Mouse (Mus musculus) limb, embryonic 14.5 days (tissue): ENCODE measurements around the gene Tns1. TPM values are rescaled to one million over a fixed set of nuclear protein-coding genes. Genes with fewer than 3 reads are reported as not detected.

Experiments used
- ATAC-seq: fragments of 200-750 bp; cut with Nextera tagmentation; 2 replicates; pipeline ENCODE4 v1.8.0; 2017; ENCODE audit warnings: low read depth, moderate number of reproducible peaks, moderate TSS enrichment; ENCODE audit not compliant: low FRiP score
- DNase-seq: peaks from one replicate; pipeline ENCODE4 v3.0.0-alpha.2; 2015; ENCODE audit warnings: low spot score
- H3K27ac ChIP-seq: fragments of 300-500 bp; sonication (generic); replicated peaks from 2 replicates; pipeline ENCODE4 v1.5.1; 2014; ENCODE audit warnings: low read depth, mild to moderate bottlenecking, low read length, moderate library complexity, mixed read lengths
- H3K27me3 ChIP-seq: fragments of 300-500 bp; sonication (generic); 2 replicates; pipeline ENCODE4 v1.6.1; 2014; ENCODE audit warnings: low read length, mixed read lengths; ENCODE audit not compliant: control insufficient read depth, insufficient read depth
- H3K36me3 ChIP-seq: fragments of 300-500 bp; sonication (generic); 2 replicates; pipeline ENCODE4 v1.6.1; 2014; ENCODE audit warnings: mild to moderate bottlenecking, low read length, moderate library complexity, mixed read lengths; ENCODE audit not compliant: control insufficient read depth, insufficient read depth
- H3K4me1 ChIP-seq: fragments of 300-500 bp; sonication (generic); 2 replicates; pipeline ENCODE4 v1.6.1; 2014; ENCODE audit warnings: antibody characterized with exemption, low read length, mixed read lengths; ENCODE audit not compliant: control insufficient read depth, insufficient read depth
- H3K4me2 ChIP-seq: fragments of 300-500 bp; sonication (generic); replicated peaks from 2 replicates; pipeline ENCODE4 v1.6.1; 2014; ENCODE audit warnings: low read depth, mild to moderate bottlenecking, low read length, moderate library complexity; ENCODE audit not compliant: severe bottlenecking
- H3K4me3 ChIP-seq: fragments of 300-500 bp; sonication (generic); replicated peaks from 2 replicates; pipeline ENCODE4 v1.5.1; 2014; ENCODE audit warnings: low read length
- H3K9ac ChIP-seq: fragments of 300-500 bp; sonication (generic); 2 replicates; pipeline ENCODE4 v1.6.1; 2014; ENCODE audit warnings: mild to moderate bottlenecking, low read depth, low read length, moderate library complexity; ENCODE audit not compliant: severe bottlenecking
- H3K9me3 ChIP-seq: fragments of 300-500 bp; sonication (generic); 2 replicates; pipeline ENCODE4 v1.6.1; 2016; ENCODE audit warnings: low read length; ENCODE audit not compliant: control insufficient read depth
- POLR2A ChIP-seq: fragments of 200-500 bp; IDR thresholded peaks from 2 replicates; pipeline ENCODE4 v1.8.0; 2012; ENCODE audit warnings: inconsistent platforms, mild to moderate bottlenecking, moderate library complexity, borderline replicate concordance; ENCODE audit not compliant: insufficient read depth, insufficient read length; ENCODE audit errors: extremely low read depth
- WGBS: fragments of 180-500 bp; shearing (Covaris S2); extraction: QIAGEN DNeasy Blood & Tissue Kit; methylation state at CpG from one replicate; pipeline ENCODE4 v1.1.7; 2014; 5-methylcytosine and 5-hydroxymethylcytosine counted together
- polyA plus RNA-seq, 2 experiments: library from polyadenylated mRNA; depleted of rRNA in 1 of 2; stranded (reverse) in 1 of 2; unstranded in 1 of 2; fragments of >200 nt; fragmentation: Nextera tagmentation in 1 of 2; extraction: Ambion mirVana in 1 of 2; gene quantifications; 2 replicates each; pipeline versions ENCODE4 v1.2.1 to v1.2.3; 2012 to 2014

Tns1 gene
- polyA plus RNA-seq, 2 experiments: 38.0 to 51.3 TPM

DNA sequence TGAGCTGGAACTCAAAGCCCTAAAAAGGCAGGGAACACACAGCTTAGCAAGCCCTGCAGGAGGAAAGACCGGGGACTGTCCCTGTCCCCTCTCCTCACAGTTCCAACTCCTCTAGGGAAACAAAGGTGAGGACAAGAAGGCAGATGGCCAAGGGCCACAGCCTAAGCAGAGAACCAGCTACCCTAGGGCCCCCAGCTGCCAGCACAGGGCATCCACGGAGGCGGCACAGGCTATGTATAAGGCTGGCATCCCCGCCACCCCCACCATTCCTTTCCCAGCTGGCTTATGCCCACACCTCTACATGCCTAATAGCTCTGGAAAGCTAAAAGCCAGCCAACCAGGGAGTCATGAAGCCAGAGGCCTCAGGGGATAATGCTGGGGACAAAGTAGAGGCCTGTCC is 90.8 kb downstream of the Tns1 start:
- H3K9ac ChIP-seq: no peak overlapping the region

DNA sequence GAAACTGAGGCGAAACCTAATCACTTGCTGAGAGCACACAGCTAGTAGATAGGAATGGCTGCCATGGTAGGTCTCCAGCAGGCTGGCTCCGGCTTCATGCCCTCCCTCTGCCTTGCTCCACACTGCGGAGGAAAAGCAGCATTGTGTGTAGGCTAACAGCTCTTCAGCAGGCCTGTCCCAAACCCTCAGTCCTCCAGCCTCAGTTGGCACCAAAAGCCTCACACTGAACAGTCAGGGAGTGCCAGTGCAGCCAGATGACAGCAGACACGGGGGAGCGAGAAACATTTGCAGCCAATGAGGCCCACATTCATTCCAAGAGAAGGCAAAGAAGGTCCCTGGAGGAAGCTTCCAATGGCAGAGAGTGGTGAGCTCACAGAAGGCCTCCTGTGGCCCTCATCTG is 91.3 kb downstream of the Tns1 start:
- Histone ChIP-seq H3K9ac (no peak overlapping the region), H3K4me3 (no peak overlapping the region), H3K27ac (no peak overlapping the region), H3K9me3 (no peaks in the 10 kb centered on the region), H3K4me2 (no peak overlapping the region), H3K36me3 (peaks cover 7% of the 10 kb centered on the region; the same call in 1 of the 2 replicates), H3K4me1 (peaks cover 73% of the 10 kb centered on the region), H3K27me3 (no peaks in the 10 kb centered on the region)
- ATAC-seq (no peak), DNase-seq (no peak)
- no peak for TF ChIP-seq POLR2A
- 85% methylated on average over 5 of the region's 5 CpGs for WGBS

More for the DNA sequence above, 90.8 kb downstream of the Tns1 start:
- H3K9me3 ChIP-seq: no peaks in the 10 kb centered on the region
- no peak overlapping the region for H3K27ac ChIP-seq
- TF ChIP-seq POLR2A: no peak
- no peak for DNase-seq
- H3K4me3 ChIP-seq: no peak overlapping the region
- peaks cover 7% of the 10 kb centered on the region; the same call in 1 of the 2 replicates for H3K36me3 ChIP-seq
- peaks cover 68% of the 10 kb centered on the region for H3K4me1 ChIP-seq
- no peaks in the 10 kb centered on the region for H3K27me3 ChIP-seq
- WGBS: 85% methylated on average over 4 of the region's 4 CpGs
- no peak for ATAC-seq
- no peak overlapping the region for H3K4me2 ChIP-seq

DNA sequence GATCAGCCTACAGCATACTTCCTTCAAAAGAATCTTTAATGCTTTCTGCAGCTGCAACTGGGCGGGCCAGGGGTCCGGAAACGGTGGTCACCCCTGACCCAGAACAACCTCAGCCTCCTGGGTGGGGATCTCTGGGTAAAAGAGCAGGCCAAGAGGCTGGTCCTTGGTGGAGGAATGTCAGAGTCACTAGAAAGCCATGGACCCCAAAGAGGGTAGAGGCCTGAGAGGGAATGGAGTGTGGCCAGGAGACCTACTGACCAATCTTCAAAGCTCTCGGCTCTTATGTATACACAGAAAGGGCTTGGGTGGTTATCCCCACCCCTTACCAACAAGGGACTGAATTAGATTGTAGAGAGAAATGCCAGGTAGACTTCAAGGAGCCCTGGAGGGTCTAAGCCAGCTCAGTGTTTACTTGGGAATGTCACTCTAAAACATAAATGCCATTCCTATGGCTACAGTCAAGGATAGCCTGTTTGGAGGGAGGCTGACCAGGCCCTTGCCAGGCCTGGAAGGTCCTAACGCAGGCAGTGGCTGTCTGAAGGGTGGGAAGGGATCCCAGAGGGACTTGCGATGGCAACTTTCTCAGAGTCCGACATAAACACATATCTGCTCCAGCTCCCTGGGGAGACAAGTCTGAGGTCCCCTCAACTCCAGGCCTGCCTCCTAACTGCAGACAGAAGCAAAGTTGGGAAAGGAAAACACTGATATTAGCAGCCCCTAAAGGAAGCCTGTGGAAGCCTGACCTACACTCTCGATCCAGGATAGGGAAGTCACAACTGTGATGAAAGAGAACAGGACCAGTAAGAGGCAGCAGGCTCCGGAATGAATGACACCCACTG is 92.3 kb downstream of the Tns1 start:
- DNase-seq (no peak), ATAC-seq (no peak)
- Histone ChIP-seq H3K4me3 (no peak overlapping the region), H3K27me3 (no peaks in the 10 kb centered on the region), H3K9me3 (no peaks in the 10 kb centered on the region), H3K27ac (peak overlapping the region; percentile 76), H3K36me3 (peaks cover 7% of the 10 kb centered on the region; the same call in 1 of the 2 replicates), H3K9ac (no peak overlapping the region), H3K4me2 (peak overlapping the region; percentile 23; the same call in 1 of the 2 replicates), H3K4me1 (peaks cover 77% of the 10 kb centered on the region)
- TF ChIP-seq POLR2A: no peak
- WGBS: 72% methylated on average over 9 of the region's 9 CpGs

DNA sequence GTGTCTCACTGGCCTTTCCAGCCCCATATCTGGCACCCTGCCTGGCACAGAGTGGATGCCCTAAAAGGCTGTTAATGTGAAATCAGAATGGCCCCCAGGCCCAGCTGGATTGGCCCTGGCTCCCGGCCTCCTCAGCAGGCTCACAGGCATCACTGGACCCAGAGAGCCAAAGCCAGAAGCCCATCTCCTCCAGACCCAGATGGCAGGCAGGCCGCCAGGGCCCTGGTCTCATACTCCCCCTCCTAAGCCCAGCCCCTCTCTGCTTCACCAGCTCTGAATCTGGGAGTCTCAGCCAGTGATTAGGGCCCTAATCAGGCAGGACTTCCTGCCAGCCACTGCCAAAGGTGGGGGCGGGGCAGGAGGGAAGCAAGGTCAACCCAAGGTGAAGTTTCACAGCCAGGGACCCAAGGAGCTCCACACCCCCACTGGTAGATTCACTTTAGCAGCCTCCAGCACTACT is 93.3 kb downstream of the Tns1 start:
- 9% methylated on average over 3 of the region's 3 CpGs for WGBS
- peaks cover 77% of the 10 kb centered on the region for H3K4me1 ChIP-seq
- no peak overlapping the region for H3K4me3 ChIP-seq
- H3K36me3 ChIP-seq: peaks cover 7% of the 10 kb centered on the region; the same call in 1 of the 2 replicates
- H3K27ac ChIP-seq: peak overlapping the region; percentile 76
- H3K4me2 ChIP-seq: peak overlapping the region; percentile 23; the same call in 1 of the 2 replicates
- ATAC-seq (peak; percentile 38; the same call in 1 of the 2 replicates), DNase-seq (peak; percentile 31)
- 0 out of 2 replicates have a peak overlapping the region, but pooled peaks have one; percentile 16 for H3K9ac ChIP-seq
- no peaks in the 10 kb centered on the region for H3K9me3 ChIP-seq
- H3K27me3 ChIP-seq: no peaks in the 10 kb centered on the region
- no peak for TF ChIP-seq POLR2A

DNA sequence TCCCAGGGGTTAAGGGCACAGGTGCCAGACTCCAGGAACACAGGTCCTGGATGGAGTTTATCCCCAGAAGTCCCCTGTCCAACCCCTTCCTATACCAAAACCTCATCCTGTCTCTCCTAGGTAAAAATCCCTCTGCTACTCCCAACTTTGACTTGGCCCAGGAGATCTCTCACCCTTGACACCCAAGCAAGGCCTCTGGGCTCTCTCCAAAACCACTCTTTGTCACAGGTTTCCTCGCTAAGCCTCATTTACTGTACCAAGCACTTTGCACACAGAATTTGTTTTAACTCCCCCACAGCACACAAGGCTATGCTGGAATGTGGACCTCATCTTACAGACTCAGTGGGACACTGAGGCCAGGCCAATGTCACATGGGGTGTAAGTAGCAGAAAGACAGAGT is 94.0 kb downstream of the Tns1 start:
- H3K27me3 ChIP-seq: no peaks in the 10 kb centered on the region
- WGBS: 58% methylated on average over 1 of the region's 1 CpGs
- no peak overlapping the region for H3K4me2 ChIP-seq
- no peak overlapping the region for H3K9ac ChIP-seq
- peaks cover 7% of the 10 kb centered on the region; the same call in 1 of the 2 replicates for H3K36me3 ChIP-seq
- no peak for TF ChIP-seq POLR2A
- no peaks in the 10 kb centered on the region for H3K9me3 ChIP-seq
- H3K4me3 ChIP-seq: no peak overlapping the region
- ATAC-seq (no peak), DNase-seq (no peak)
- 0 out of 2 replicates have a peak overlapping the region, but pooled peaks have one; percentile 76 for H3K27ac ChIP-seq
- H3K4me1 ChIP-seq: peaks cover 80% of the 10 kb centered on the region
